ENCODE assay signal across 9 mouse cellular contexts in genomic region chr11:96875270-96875669, GRCm38 (mm10). TPM values are rescaled to one million over a fixed set of nuclear protein-coding genes. Genes with fewer than 3 reads are reported as not detected.
DNase-seq lines count a peak whose midpoint lies in the region; ATAC-seq lines count a peak whose summit lies in the region.
"Had no signal": no experiment of that assay in that cellular context is flagged by ENCODE, and none has a peak within 500 bp of the region (broad histone marks: within the 10 kb centered on the region; RNA-seq: fewer than 3 reads in every experiment).

No protein-coding gene starts in this region.

- no peak for DNase-seq in heart, postnatal 10 days
- no peak for DNase-seq in embryonic facial prominence, embryonic 11.5 days (ENCODE audit: low spot score)
- DNase-seq in midbrain, embryonic 14.5 days, result no peak
- no peak for DNase-seq in adrenal gland, postnatal 25 days
- no peak for DNase-seq in frontal cortex, adult 2 months (ENCODE audit: extremely low spot score in 1 of 2, low spot score in 1 of 2)

- no peaks in the 10 kb centered on the region for H3K36me3 ChIP-seq in heart, embryonic 16.5 days (ENCODE audit: control insufficient read depth, insufficient read depth)
- no peaks in the 10 kb centered on the region for H3K36me3 ChIP-seq in embryonic facial prominence, embryonic 11.5 days (replicated peaks; ENCODE audit: control insufficient read depth, insufficient read depth, low read depth, low read length)
- H3K36me3 ChIP-seq in hindbrain, embryonic 15.5 days, result no peaks in the 10 kb centered on the region
- H3K36me3 ChIP-seq in midbrain, embryonic 14.5 days (ENCODE audit: control insufficient read depth, insufficient read depth, low read length), result no peaks in the 10 kb centered on the region

- intact Hi-C loops in heart, postnatal 10 days (cut with DNase I), result no loop called here

- H3K4me2 ChIP-seq in heart, embryonic 16.5 days (ENCODE audit: low read depth, low read length), result peak overlapping the region; percentile 80
- H3K4me2 ChIP-seq in embryonic facial prominence, embryonic 11.5 days (ENCODE audit: low read depth, low read length), result peak overlapping the region; percentile 82
- peak overlapping the region; percentile 61 for H3K4me2 ChIP-seq in hindbrain, embryonic 15.5 days
- H3K4me2 ChIP-seq in midbrain, embryonic 14.5 days (ENCODE audit: low read length), result peak overlapping the region; percentile 54

- peak overlapping the region; percentile 51 for H3K4me3 ChIP-seq in heart, embryonic 16.5 days (ENCODE audit: low read length)
- peak overlapping the region; percentile 29; the same call in 1 of the 2 replicates for H3K4me3 ChIP-seq in embryonic facial prominence, embryonic 11.5 days (ENCODE audit: low read depth, low read length)
- peak overlapping the region; percentile 29 for H3K4me3 ChIP-seq in hindbrain, embryonic 15.5 days
- no peak overlapping the region for H3K4me3 ChIP-seq in midbrain, embryonic 14.5 days (replicated peaks; ENCODE audit: low read depth, low read length)

- no peaks in the 10 kb centered on the region for H3K9me3 ChIP-seq in heart, embryonic 16.5 days (replicated peaks; ENCODE audit: control insufficient read depth, low read length)
- no peaks in the 10 kb centered on the region for H3K9me3 ChIP-seq in embryonic facial prominence, embryonic 11.5 days (replicated peaks; ENCODE audit: control insufficient read depth, low read length)
- H3K9me3 ChIP-seq in hindbrain, embryonic 15.5 days, result no peaks in the 10 kb centered on the region
- no peaks in the 10 kb centered on the region for H3K9me3 ChIP-seq in midbrain, embryonic 14.5 days (ENCODE audit: control insufficient read depth, low read length)

- no peak overlapping the region for H3K27ac ChIP-seq in heart, embryonic 16.5 days (ENCODE audit: low read length)
- H3K27ac ChIP-seq in embryonic facial prominence, embryonic 11.5 days (replicated peaks; ENCODE audit: low read depth, low read length), result peak overlapping the region; percentile 91
- peak overlapping the region; percentile 97 for H3K27ac ChIP-seq in hindbrain, embryonic 15.5 days (replicated peaks)
- peak overlapping the region; percentile 100 for H3K27ac ChIP-seq in midbrain, embryonic 14.5 days (replicated peaks; ENCODE audit: low read depth, low read length)

- peaks cover 9% of the 10 kb centered on the region for H3K4me1 ChIP-seq in heart, embryonic 16.5 days (ENCODE audit: control insufficient read depth, insufficient read depth, low read length)
- H3K4me1 ChIP-seq in embryonic facial prominence, embryonic 11.5 days (ENCODE audit: control insufficient read depth, insufficient read depth, low read length), result peaks cover 22% of the 10 kb centered on the region
- H3K4me1 ChIP-seq in hindbrain, embryonic 15.5 days (replicated peaks), result peaks cover 67% of the 10 kb centered on the region
- H3K4me1 ChIP-seq in midbrain, embryonic 14.5 days (ENCODE audit: control insufficient read depth, insufficient read depth, low read length), result peaks cover 69% of the 10 kb centered on the region

- no peak overlapping the region for H3K9ac ChIP-seq in heart, embryonic 16.5 days (ENCODE audit: low read length)
- H3K9ac ChIP-seq in embryonic facial prominence, embryonic 11.5 days (replicated peaks; ENCODE audit: low read length), result peak overlapping the region; percentile 61
- H3K9ac ChIP-seq in hindbrain, embryonic 15.5 days, result peak overlapping the region; percentile 39; the same call in 1 of the 2 replicates
- peak overlapping the region; percentile 10; the same call in 1 of the 2 replicates for H3K9ac ChIP-seq in midbrain, embryonic 14.5 days (replicated peaks; ENCODE audit: low read length)

- 29% methylated on average over 4 of the region's 4 CpGs for WGBS in heart, embryonic 16.5 days
- WGBS in embryonic facial prominence, embryonic 11.5 days, result 9% methylated on average over 4 of the region's 4 CpGs
- WGBS in hindbrain, embryonic 15.5 days, result 5% methylated on average over 4 of the region's 4 CpGs
- WGBS in midbrain, embryonic 14.5 days, result 7% methylated on average over 4 of the region's 4 CpGs

- H3K27me3 ChIP-seq in heart, embryonic 16.5 days (ENCODE audit: control insufficient read depth, insufficient read depth, low read length), result peaks cover 9% of the 10 kb centered on the region
- no peaks in the 10 kb centered on the region for H3K27me3 ChIP-seq in embryonic facial prominence, embryonic 11.5 days (ENCODE audit: control insufficient read depth, insufficient read depth, low read length)
- H3K27me3 ChIP-seq in hindbrain, embryonic 15.5 days, result no peaks in the 10 kb centered on the region
- H3K27me3 ChIP-seq in midbrain, embryonic 14.5 days (ENCODE audit: control insufficient read depth, insufficient read depth, low read length), result no peaks in the 10 kb centered on the region

- no peak for ATAC-seq in heart, embryonic 16.5 days (replicated peaks; ENCODE audit: extremely low read depth, insufficient read depth, low FRiP score)
- no peak for ATAC-seq in embryonic facial prominence, embryonic 11.5 days (replicated peaks; ENCODE audit: insufficient number of reproducible peaks, low FRiP score, low TSS enrichment, low read depth)
- ATAC-seq in hindbrain, embryonic 15.5 days (ENCODE audit: low FRiP score, low read depth), result no peak
- no peak for ATAC-seq in midbrain, embryonic 14.5 days (ENCODE audit: low FRiP score, low TSS enrichment)
- ATAC-seq in megakaryocyte progenitor cell, adult 5-6 weeks (replicated peaks; ENCODE audit: poor library complexity), result no peak

RNA-seq across cellular contexts. Expression of gene Copz2, which starts 25.6 kb away (rescaled TPM):
- polyA plus RNA-seq in heart, embryonic 16.5 days (2015; fragmentation: Nextera tagmentation; extraction: Ambion mirVana), result 118 and 129 TPM in 2 replicates
- total RNA-seq in heart, postnatal 10 days (2021), result 10 to 100 TPM; 43.8 to 50.3 TPM
- 61.1 and 61.2 TPM in 2 replicates for polyA plus RNA-seq in embryonic facial prominence, embryonic 11.5 days (2014; fragmentation: Nextera tagmentation; extraction: Ambion mirVana)
- polyA plus RNA-seq in hindbrain, embryonic 15.5 days (2015; fragmentation: Nextera tagmentation; extraction: Ambion mirVana), result 21.9 and 25.9 TPM in 2 replicates
- 6.5 and 16.0 TPM in 2 replicates for polyA plus RNA-seq in midbrain, embryonic 14.5 days (2014; fragmentation: Nextera tagmentation; extraction: Ambion mirVana)
- total RNA-seq in megakaryocyte progenitor cell, adult 5-6 weeks (2015), result 6.2 and 6.5 TPM in 2 replicates
- 3.3 and 4.0 TPM in 2 replicates for total RNA-seq in megakaryocyte progenitor cell, adult 5-6 weeks (2017)
- 58.0 and 59.0 TPM in 2 replicates for total RNA-seq in adrenal gland, postnatal 25 days (2021)
- polyA plus RNA-seq in frontal cortex, adult 2 months (2012; rRNA removed), result 13.3 and 16.2 TPM in 2 replicates

RNA-seq across cellular contexts. Expression of gene Cdk5rap3, which starts 41.0 kb away (rescaled TPM):
- polyA plus RNA-seq in heart, embryonic 16.5 days (2015; fragmentation: Nextera tagmentation; extraction: Ambion mirVana), result 48.7 and 60.5 TPM in 2 replicates
- 10 to 100 TPM; 28.0 to 30.8 TPM for total RNA-seq in heart, postnatal 10 days (2021)
- 76.0 and 76.2 TPM in 2 replicates for polyA plus RNA-seq in embryonic facial prominence, embryonic 11.5 days (2014; fragmentation: Nextera tagmentation; extraction: Ambion mirVana)
- polyA plus RNA-seq in hindbrain, embryonic 15.5 days (2015; fragmentation: Nextera tagmentation; extraction: Ambion mirVana), result 81.6 and 82.8 TPM in 2 replicates
- polyA plus RNA-seq in midbrain, embryonic 14.5 days (2014; fragmentation: Nextera tagmentation; extraction: Ambion mirVana), result 85.2 and 90.2 TPM in 2 replicates
- total RNA-seq in megakaryocyte progenitor cell, adult 5-6 weeks (2015), result 30.3 and 31.4 TPM in 2 replicates
- total RNA-seq in megakaryocyte progenitor cell, adult 5-6 weeks (2017), result 70.1 and 74.3 TPM in 2 replicates
- 50.1 and 62.8 TPM in 2 replicates for total RNA-seq in adrenal gland, postnatal 25 days (2021)
- 37.8 and 45.8 TPM in 2 replicates for polyA plus RNA-seq in frontal cortex, adult 2 months (2012; rRNA removed)

RNA-seq across cellular contexts. Expression of gene Nfe2l1, which starts 45.5 kb away (rescaled TPM):
- polyA plus RNA-seq in heart, embryonic 16.5 days (2015; fragmentation: Nextera tagmentation; extraction: Ambion mirVana), result 81.3 and 90.1 TPM in 2 replicates
- 100 to 1,000 TPM; 302 to 348 TPM for total RNA-seq in heart, postnatal 10 days (2021)
- 30.3 and 32.5 TPM in 2 replicates for polyA plus RNA-seq in embryonic facial prominence, embryonic 11.5 days (2014; fragmentation: Nextera tagmentation; extraction: Ambion mirVana)
- polyA plus RNA-seq in hindbrain, embryonic 15.5 days (2015; fragmentation: Nextera tagmentation; extraction: Ambion mirVana), result 74.3 and 80.5 TPM in 2 replicates
- 40.1 and 46.3 TPM in 2 replicates for polyA plus RNA-seq in midbrain, embryonic 14.5 days (2014; fragmentation: Nextera tagmentation; extraction: Ambion mirVana)
- total RNA-seq in megakaryocyte progenitor cell, adult 5-6 weeks (2015), result 39.0 and 39.8 TPM in 2 replicates
- total RNA-seq in megakaryocyte progenitor cell, adult 5-6 weeks (2017), result 41.0 and 42.5 TPM in 2 replicates
- total RNA-seq in adrenal gland, postnatal 25 days (2021), result 492 and 601 TPM in 2 replicates
- 184 and 186 TPM in 2 replicates for polyA plus RNA-seq in frontal cortex, adult 2 months (2012; rRNA removed)

RNA-seq across cellular contexts. Expression of gene Prr15l, which starts 52.6 kb away (rescaled TPM):
- 1.0 and 5.6 TPM in 2 replicates for polyA plus RNA-seq in heart, embryonic 16.5 days (2015; fragmentation: Nextera tagmentation; extraction: Ambion mirVana)
- total RNA-seq in heart, postnatal 10 days (2021), result under 1 TPM; 0.47 to 0.74 TPM
- 1.7 and 2.8 TPM in 2 replicates for polyA plus RNA-seq in embryonic facial prominence, embryonic 11.5 days (2014; fragmentation: Nextera tagmentation; extraction: Ambion mirVana)
- 0.35 and 0.41 TPM in 2 replicates for polyA plus RNA-seq in hindbrain, embryonic 15.5 days (2015; fragmentation: Nextera tagmentation; extraction: Ambion mirVana)
- 0.16 and 0.24 TPM in 2 replicates for polyA plus RNA-seq in midbrain, embryonic 14.5 days (2014; fragmentation: Nextera tagmentation; extraction: Ambion mirVana)
- not detected in 2 replicates for total RNA-seq in megakaryocyte progenitor cell, adult 5-6 weeks (2015)
- total RNA-seq in megakaryocyte progenitor cell, adult 5-6 weeks (2017), result not detected in 2 replicates
- 0.27 and 0.76 TPM in 2 replicates for total RNA-seq in adrenal gland, postnatal 25 days (2021)
- not detected in 2 replicates for polyA plus RNA-seq in frontal cortex, adult 2 months (2012; rRNA removed)
- total RNA-seq: gastrocnemius, adult 18-20 months had no signal
